Mouse (Mus musculus) intestine, postnatal 0 days (tissue): ENCODE data around the gene Rnd2. TPM values are rescaled to one million over a fixed set of nuclear protein-coding genes. Genes with fewer than 3 reads are reported as not detected.
A peak's percentile ranks its signal among the peaks of the same experiment; 100 is the strongest.

Experiments used
- ATAC-seq: fragments of 200-750 bp; cut with Nextera tagmentation; 2 replicates; pipeline ENCODE4 v1.8.0; 2017; ENCODE audit warnings: mild to moderate bottlenecking, moderate TSS enrichment, moderate library complexity
- H3K27ac ChIP-seq: fragments of 300-500 bp; sonication (generic); 2 replicates; pipeline ENCODE4 v1.5.1; 2014; ENCODE audit warnings: mild to moderate bottlenecking, low read depth, low read length, moderate library complexity
- H3K27me3 ChIP-seq: fragments of 300-500 bp; sonication (generic); replicated peaks from 2 replicates; pipeline ENCODE4 v1.6.1; 2014; ENCODE audit warnings: low read length, mixed read lengths; ENCODE audit not compliant: control insufficient read depth, insufficient read depth
- H3K36me3 ChIP-seq: fragments of 300-500 bp; sonication (generic); 2 replicates; pipeline ENCODE4 v1.6.1; 2014; ENCODE audit warnings: mild to moderate bottlenecking, moderate library complexity; ENCODE audit not compliant: control insufficient read depth, insufficient read depth
- H3K4me1 ChIP-seq: fragments of 300-500 bp; sonication (generic); replicated peaks from 2 replicates; pipeline ENCODE4 v1.6.1; 2014; ENCODE audit warnings: antibody characterized with exemption, low read length, mixed read lengths; ENCODE audit not compliant: control insufficient read depth, insufficient read depth
- H3K4me2 ChIP-seq: fragments of 300-500 bp; sonication (generic); replicated peaks from 2 replicates; pipeline ENCODE4 v1.6.1; 2014; ENCODE audit warnings: low read depth, mild to moderate bottlenecking, moderate library complexity
- H3K4me3 ChIP-seq: fragments of 300-500 bp; sonication (generic); 2 replicates; pipeline ENCODE4 v1.5.1; 2014; ENCODE audit warnings: low read depth, low read length
- H3K9ac ChIP-seq: fragments of 300-500 bp; sonication (generic); 2 replicates; pipeline ENCODE4 v1.6.1; 2014; ENCODE audit warnings: mild to moderate bottlenecking, low read depth, low read length
- H3K9me3 ChIP-seq: fragments of 300-500 bp; sonication (generic); 2 replicates; pipeline ENCODE4 v1.6.1; 2016; ENCODE audit warnings: mixed run types; ENCODE audit not compliant: control insufficient read depth
- CTCF ChIP-seq: sonication (generic); IDR thresholded peaks from 2 replicates; pipeline ENCODE4 v1.5.1; 2016; ENCODE audit warnings: low read depth, mild to moderate bottlenecking, control low read depth, antibody characterized with exemption, moderate library complexity
- WGBS: fragments of 180-500 bp; shearing (Covaris S2); extraction: QIAGEN DNeasy Blood & Tissue Kit; methylation state at CpG from one replicate; pipeline ENCODE4 v1.1.7; 2014; 5-methylcytosine and 5-hydroxymethylcytosine counted together
- polyA plus RNA-seq: library from polyadenylated mRNA; unstranded; fragments of >200 nt; fragmentation: Nextera tagmentation; extraction: Ambion mirVana; gene quantifications from 2 replicates; pipeline ENCODE4 v1.2.1, GENCODE M21; 2015

Rnd2 gene
- polyA plus RNA-seq, 1 experiment from 2014 or later: 27.8 TPM

DNA sequence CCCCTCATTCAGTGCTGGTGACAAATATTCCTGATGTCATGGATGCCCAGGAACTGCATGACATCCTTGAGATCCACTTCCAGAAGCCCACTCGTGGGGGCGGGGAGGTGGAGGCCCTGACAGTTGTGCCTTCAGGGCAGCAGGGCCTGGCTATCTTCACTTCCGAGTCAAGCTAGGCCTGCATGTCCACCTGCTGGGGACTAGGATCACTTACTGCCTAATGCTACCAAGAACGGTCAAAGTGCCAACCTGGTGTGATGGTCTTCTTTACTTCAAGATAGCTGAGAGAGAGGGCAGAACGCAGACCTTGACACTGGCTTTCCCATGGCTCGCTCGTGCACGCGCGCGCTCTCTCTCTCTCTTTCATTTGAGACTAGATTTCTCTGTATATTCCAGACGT is 6.6 kb upstream of the Rnd2 start:
- WGBS: 85% methylated on average over 12 of the region's 12 CpGs
- Histone ChIP-seq H3K4me1 (no peaks in the 10 kb centered on the region), H3K9me3 (no peaks in the 10 kb centered on the region), H3K4me3 (no peak overlapping the region), H3K9ac (no peak overlapping the region), H3K36me3 (peaks cover 70% of the 10 kb centered on the region), H3K4me2 (no peak overlapping the region), H3K27ac (no peak overlapping the region; the same call in 1 of the 2 replicates), H3K27me3 (no peaks in the 10 kb centered on the region)
- TF ChIP-seq CTCF: no peak
- no peak for ATAC-seq

DNA sequence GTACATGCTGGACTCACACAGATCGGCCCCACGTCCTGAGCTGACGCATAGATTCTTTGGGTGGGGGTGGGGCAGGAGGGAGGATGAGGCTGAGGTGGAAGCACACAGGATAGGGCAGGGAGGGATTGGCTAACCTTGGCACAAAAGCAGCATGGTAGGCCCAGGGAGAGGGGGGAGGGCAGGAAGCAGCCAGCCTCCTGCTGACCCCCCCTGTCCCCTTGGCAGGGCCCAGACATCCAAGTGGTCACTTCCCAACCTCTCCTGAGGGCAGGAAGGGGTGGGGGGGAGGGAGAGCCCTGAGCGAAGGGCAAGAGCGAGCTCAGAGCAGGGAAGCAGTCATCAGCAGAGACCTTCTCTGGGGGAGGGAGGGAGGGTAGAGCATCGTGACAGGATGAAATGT is 5.1 kb upstream of the Rnd2 start:
- ATAC-seq: no peak
- TF ChIP-seq CTCF: no peak
- Histone ChIP-seq H3K4me2 (no peak overlapping the region), H3K27me3 (no peaks in the 10 kb centered on the region), H3K4me1 (0 out of 2 replicates have a peak, but pooled peaks cover 2% of the 10 kb centered on the region), H3K27ac (no peak overlapping the region), H3K9me3 (no peaks in the 10 kb centered on the region), H3K9ac (no peak overlapping the region), H3K4me3 (no peak overlapping the region), H3K36me3 (peaks cover 64% of the 10 kb centered on the region)
- 68% methylated on average over 6 of the region's 6 CpGs for WGBS

- no peak for ATAC-seq
- Histone ChIP-seq H3K4me2 (no peak overlapping the region), H3K27me3 (no peaks in the 10 kb centered on the region), H3K4me1 (0 out of 2 replicates have a peak, but pooled peaks cover 2% of the 10 kb centered on the region), H3K4me3 (no peak overlapping the region), H3K9ac (no peak overlapping the region), H3K9me3 (no peaks in the 10 kb centered on the region), H3K27ac (no peak overlapping the region), H3K36me3 (peaks cover 64% of the 10 kb centered on the region)
- no peak for TF ChIP-seq CTCF
- WGBS: 81% methylated on average over 15 of the region's 15 CpGs
These were observed 4.5 kb upstream of the Rnd2 start for GRCm38 (mm10) chr11:101460321-101460720.

- H3K27me3 ChIP-seq: no peaks in the 10 kb centered on the region
- WGBS: 85% methylated on average over 14 of the region's 14 CpGs
- H3K27ac ChIP-seq: 0 out of 2 replicates have a peak overlapping the region, but pooled peaks have one; percentile 93
- no peaks in the 10 kb centered on the region for H3K9me3 ChIP-seq
- H3K36me3 ChIP-seq: peaks cover 53% of the 10 kb centered on the region
- no peak overlapping the region for H3K9ac ChIP-seq
- no peak overlapping the region for H3K4me3 ChIP-seq
- peak overlapping the region; percentile 94 for H3K4me2 ChIP-seq
- 0 out of 2 replicates have a peak, but pooled peaks cover 2% of the 10 kb centered on the region for H3K4me1 ChIP-seq
- TF ChIP-seq CTCF: no peak
- ATAC-seq: no peak
These were observed 2.7 kb upstream of the Rnd2 start for GRCm38 (mm10) chr11:101462141-101462540.

DNA sequence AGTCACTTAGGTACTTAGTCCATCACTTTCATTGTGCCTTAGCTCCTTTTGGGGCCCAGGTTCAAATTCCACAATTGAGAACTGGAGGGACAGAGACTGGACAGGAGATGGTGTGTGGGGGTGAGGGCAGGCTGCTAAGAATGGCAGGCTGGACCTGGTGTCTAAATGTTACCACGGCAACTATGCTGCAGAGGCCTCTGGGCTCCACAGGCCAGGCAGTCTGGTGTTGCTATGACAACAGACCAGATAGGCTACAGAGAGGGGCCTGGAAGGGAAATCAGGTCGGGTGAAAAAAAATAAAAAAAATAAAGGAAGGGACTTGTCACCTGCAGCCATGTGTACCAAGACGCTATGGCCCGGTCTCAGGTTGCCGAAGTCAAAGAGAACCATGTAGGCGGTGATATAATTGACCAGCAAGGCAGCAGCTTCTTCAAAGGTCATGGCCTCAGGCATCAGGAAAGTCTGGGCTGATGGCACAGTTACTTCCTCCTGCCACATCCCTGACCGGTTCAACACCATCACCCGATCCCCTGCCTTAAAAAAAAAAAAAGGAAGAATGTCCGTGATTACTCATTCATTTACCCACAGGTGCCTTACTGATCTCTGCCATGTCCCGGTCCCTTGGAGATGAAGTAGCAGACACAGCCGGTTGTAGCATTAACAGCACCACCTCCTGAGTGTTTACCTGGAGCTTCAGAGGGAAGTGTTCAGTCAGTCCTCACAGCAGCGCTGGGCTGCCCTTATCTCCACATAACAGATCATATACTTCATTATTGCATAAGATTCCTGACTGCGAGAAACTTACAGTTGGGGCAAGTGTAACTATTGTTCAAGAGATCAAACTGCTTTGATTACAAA is 2.0 kb upstream of the Rnd2 start:
- no peak overlapping the region for H3K9ac ChIP-seq
- H3K4me2 ChIP-seq: peak overlapping the region; percentile 94
- H3K4me3 ChIP-seq: no peak overlapping the region
- no peaks in the 10 kb centered on the region for H3K27me3 ChIP-seq
- ATAC-seq: peak; percentile 16; the same call in 1 of the 2 replicates
- TF ChIP-seq CTCF: no peak
- peak overlapping the region; percentile 93 for H3K27ac ChIP-seq
- H3K9me3 ChIP-seq: no peaks in the 10 kb centered on the region
- peaks cover 47% of the 10 kb centered on the region for H3K36me3 ChIP-seq
- H3K4me1 ChIP-seq: 0 out of 2 replicates have a peak, but pooled peaks cover 4% of the 10 kb centered on the region
- 17% methylated on average over 13 of the region's 13 CpGs for WGBS

GRCm38 (mm10) chr11:101465101-101465868 is 486 bp downstream of the Rnd2 start:
- peak overlapping the region; percentile 82 for H3K4me3 ChIP-seq

More at GRCm38 (mm10) chr11:101465101-101465868, 486 bp downstream of the Rnd2 start:
- H3K27ac ChIP-seq: peak overlapping the region; percentile 93
- H3K36me3 ChIP-seq: peaks cover 22% of the 10 kb centered on the region
- WGBS: under 1% methylated on average over 51 of the region's 51 CpGs
- H3K27me3 ChIP-seq: no peaks in the 10 kb centered on the region
- H3K4me2 ChIP-seq: peak overlapping the region; percentile 94
- H3K4me1 ChIP-seq: 0 out of 2 replicates have a peak, but pooled peaks cover 7% of the 10 kb centered on the region
- TF ChIP-seq CTCF: peak; percentile 50
- H3K9ac ChIP-seq: peak overlapping the region; percentile 71
- H3K9me3 ChIP-seq: no peaks in the 10 kb centered on the region
- ATAC-seq: peak; percentile 48
